Mouse (Mus musculus): ENCODE measurements around the gene Nfatc2.

- TF ChIP-seq CTCF (conservative IDR thresholded peaks at IDR 0.05; ENCODE audit: low read length) = no peak
- TF ChIP-seq NANOG (IDR thresholded peaks at IDR 0.05; ENCODE audit: borderline replicate concordance, low read length) = no peak
Observed at GRCm38 (mm10) chr2:168588591-168589367, 12.7 kb downstream of the Nfatc2 start.
